Comparison of ENCODE assay signal across 11 mouse cellular contexts in genomic region chr9:103558741-103559140, GRCm38 (mm10).
DNase-seq lines count a peak whose midpoint lies in the region; ATAC-seq lines count a peak whose summit lies in the region.
"Had no signal": no experiment of that assay in that cellular context is flagged by ENCODE, and none has a peak within 500 bp of the region (broad histone marks: within the 10 kb centered on the region; RNA-seq: fewer than 3 reads in every experiment).

No protein-coding gene starts in this region.

- H3K27me3 ChIP-seq in forebrain, embryonic 12.5 days: peaks cover 36% of the 10 kb centered on the region
- peaks cover 12% of the 10 kb centered on the region for H3K27me3 ChIP-seq in forebrain, embryonic 11.5 days (ENCODE audit: control insufficient read depth, insufficient read depth, low read length)
- no peaks in the 10 kb centered on the region for H3K27me3 ChIP-seq in limb, embryonic 13.5 days
- H3K27me3 ChIP-seq in limb, embryonic 10.5 days (ENCODE audit: low read depth, poor library complexity, severe bottlenecking): no peaks in the 10 kb centered on the region
- H3K27me3 ChIP-seq in forebrain, embryonic 14.5 days (replicated peaks; ENCODE audit: control insufficient read depth, insufficient read depth, low read length): no peaks in the 10 kb centered on the region; the same call in 1 of the 2 replicates
- H3K27me3 ChIP-seq in liver, embryonic 12.5 days (replicated peaks): no peaks in the 10 kb centered on the region
- H3K27me3 ChIP-seq: embryonic facial prominence, embryonic 15.5 days had no signal

- H3K9ac ChIP-seq in forebrain, embryonic 12.5 days: no peak overlapping the region
- no peak overlapping the region for H3K9ac ChIP-seq in forebrain, embryonic 11.5 days (ENCODE audit: low read length)
- no peak overlapping the region for H3K9ac ChIP-seq in limb, embryonic 13.5 days
- H3K9ac ChIP-seq in forebrain, embryonic 14.5 days (ENCODE audit: low read length): no peak overlapping the region
- H3K9ac ChIP-seq in liver, embryonic 12.5 days: no peak overlapping the region
- H3K9ac ChIP-seq: embryonic facial prominence, embryonic 15.5 days had no signal

- no peak overlapping the region for H3K4me2 ChIP-seq in forebrain, embryonic 12.5 days
- H3K4me2 ChIP-seq in forebrain, embryonic 11.5 days (ENCODE audit: low read depth, low read length, severe bottlenecking): no peak overlapping the region
- H3K4me2 ChIP-seq in limb, embryonic 13.5 days (replicated peaks): no peak overlapping the region
- H3K4me2 ChIP-seq in forebrain, embryonic 14.5 days (ENCODE audit: low read length): peak overlapping the region; percentile 18; the same call in 1 of the 2 replicates
- no peak overlapping the region for H3K4me2 ChIP-seq in liver, embryonic 12.5 days
- H3K4me2 ChIP-seq: embryonic facial prominence, embryonic 15.5 days had no signal

- no peak for DNase-seq in forebrain, embryonic 11.5 days (ENCODE audit: low spot score)
- no peak for DNase-seq in limb, embryonic 10.5 days (ENCODE audit: low spot score)
- DNase-seq in forebrain, embryonic 14.5 days (ENCODE audit: low spot score): peak; percentile 88
- DNase-seq in layer of hippocampus, postnatal 10 days (ENCODE audit: low spot score in 2 of 2): peak; percentile 43 to 50
- DNase-seq in kidney, adult 8-10 months: no peak
- DNase-seq: gastrocnemius, postnatal 14 days; thymus, postnatal 25 days had no signal

- H3K4me3 ChIP-seq in forebrain, embryonic 12.5 days (replicated peaks): no peak overlapping the region
- no peak overlapping the region for H3K4me3 ChIP-seq in forebrain, embryonic 11.5 days (ENCODE audit: low read depth, low read length)
- no peak overlapping the region for H3K4me3 ChIP-seq in limb, embryonic 13.5 days
- H3K4me3 ChIP-seq in limb, embryonic 10.5 days: no peak overlapping the region
- no peak overlapping the region for H3K4me3 ChIP-seq in forebrain, embryonic 14.5 days (ENCODE audit: low read depth, low read length)
- H3K4me3 ChIP-seq in liver, embryonic 12.5 days: no peak overlapping the region
- H3K4me3 ChIP-seq: embryonic facial prominence, embryonic 15.5 days had no signal

- H3K36me3 ChIP-seq in forebrain, embryonic 12.5 days (replicated peaks): no peaks in the 10 kb centered on the region
- no peaks in the 10 kb centered on the region for H3K36me3 ChIP-seq in forebrain, embryonic 11.5 days (ENCODE audit: control insufficient read depth, insufficient read depth, low read length)
- H3K36me3 ChIP-seq in limb, embryonic 13.5 days: no peaks in the 10 kb centered on the region
- no peaks in the 10 kb centered on the region for H3K36me3 ChIP-seq in limb, embryonic 10.5 days
- H3K36me3 ChIP-seq in forebrain, embryonic 14.5 days (ENCODE audit: control insufficient read depth, insufficient read depth, low read length): no peaks in the 10 kb centered on the region
- H3K36me3 ChIP-seq in liver, embryonic 12.5 days: no peaks in the 10 kb centered on the region
- H3K36me3 ChIP-seq: embryonic facial prominence, embryonic 15.5 days had no signal

- H3K27ac ChIP-seq in forebrain, embryonic 12.5 days: peak overlapping the region; percentile 72
- H3K27ac ChIP-seq in forebrain, embryonic 11.5 days (ENCODE audit: low read depth, low read length): no peak overlapping the region
- no peak overlapping the region for H3K27ac ChIP-seq in limb, embryonic 13.5 days
- H3K27ac ChIP-seq in limb, embryonic 10.5 days: no peak overlapping the region
- peak overlapping the region; percentile 86 for H3K27ac ChIP-seq in forebrain, embryonic 14.5 days (ENCODE audit: low read depth, low read length)
- H3K27ac ChIP-seq in liver, embryonic 12.5 days: no peak overlapping the region
- H3K27ac ChIP-seq: embryonic facial prominence, embryonic 15.5 days had no signal

- WGBS in forebrain, embryonic 12.5 days: 42% methylated on average over 6 of the region's 6 CpGs
- 66% methylated on average over 6 of the region's 6 CpGs for WGBS in forebrain, embryonic 11.5 days
- 53% methylated on average over 6 of the region's 6 CpGs for WGBS in limb, embryonic 13.5 days
- 89% methylated on average over 6 of the region's 6 CpGs for WGBS in limb, embryonic 10.5 days
- 9% methylated on average over 6 of the region's 6 CpGs for WGBS in forebrain, embryonic 14.5 days
- 71% methylated on average over 6 of the region's 6 CpGs for WGBS in liver, embryonic 12.5 days (ENCODE audit: insufficient replicate concordance)

- ATAC-seq in forebrain, embryonic 12.5 days (ENCODE audit: low FRiP score): peak; percentile 47; the same call in 1 of the 2 replicates
- no peak for ATAC-seq in forebrain, embryonic 11.5 days (replicated peaks; ENCODE audit: low FRiP score)
- ATAC-seq in limb, embryonic 13.5 days (ENCODE audit: low FRiP score, low read depth): 0 out of 2 replicates have a peak, but pooled peaks have one; percentile 36
- ATAC-seq in forebrain, embryonic 14.5 days: peak; percentile 84
- no peak for ATAC-seq in liver, embryonic 12.5 days

- H3K4me1 ChIP-seq in forebrain, embryonic 12.5 days: peaks cover 37% of the 10 kb centered on the region
- H3K4me1 ChIP-seq in forebrain, embryonic 11.5 days (replicated peaks; ENCODE audit: control insufficient read depth, insufficient read depth, low read length): peaks cover 9% of the 10 kb centered on the region; the same call in 1 of the 2 replicates
- H3K4me1 ChIP-seq in limb, embryonic 13.5 days: peaks cover 27% of the 10 kb centered on the region
- H3K4me1 ChIP-seq in limb, embryonic 10.5 days: peaks cover 6% of the 10 kb centered on the region; the same call in 1 of the 2 replicates
- peaks cover 41% of the 10 kb centered on the region for H3K4me1 ChIP-seq in forebrain, embryonic 14.5 days (ENCODE audit: control insufficient read depth, insufficient read depth, low read length)
- H3K4me1 ChIP-seq in liver, embryonic 12.5 days: no peaks in the 10 kb centered on the region

- H3K9me3 ChIP-seq in forebrain, embryonic 12.5 days: no peaks in the 10 kb centered on the region
- H3K9me3 ChIP-seq in forebrain, embryonic 11.5 days (ENCODE audit: control insufficient read depth, low read length): no peaks in the 10 kb centered on the region
- H3K9me3 ChIP-seq in limb, embryonic 13.5 days: 0 out of 2 replicates have a peak, but pooled peaks cover 5% of the 10 kb centered on the region
- H3K9me3 ChIP-seq in limb, embryonic 10.5 days (replicated peaks): no peaks in the 10 kb centered on the region
- H3K9me3 ChIP-seq in forebrain, embryonic 14.5 days (replicated peaks; ENCODE audit: control insufficient read depth, low read length): no peaks in the 10 kb centered on the region
- no peaks in the 10 kb centered on the region for H3K9me3 ChIP-seq in liver, embryonic 12.5 days (replicated peaks)
- H3K9me3 ChIP-seq: embryonic facial prominence, embryonic 15.5 days had no signal

Comparison
In these comparisons a context has a peak if more than half of its experiments do, and no peak if none do; other contexts are left out.
1. ATAC-seq: peak in forebrain, embryonic 12.5 days (single experiment), limb, embryonic 13.5 days (single experiment) and forebrain, embryonic 14.5 days (single experiment); none in forebrain, embryonic 11.5 days (single experiment) and liver, embryonic 12.5 days (single experiment).
2. H3K27ac ChIP-seq: peak in forebrain, embryonic 12.5 days (single experiment) and forebrain, embryonic 14.5 days (single experiment); none in forebrain, embryonic 11.5 days (single experiment), limb, embryonic 13.5 days (single experiment), limb, embryonic 10.5 days (single experiment) and liver, embryonic 12.5 days (single experiment).
3. DNase-seq: peak in forebrain, embryonic 14.5 days (single experiment) and layer of hippocampus, postnatal 10 days (2 of 2); none in forebrain, embryonic 11.5 days (single experiment), limb, embryonic 10.5 days (single experiment) and kidney, adult 8-10 months (0 of 2).